Mouse (Mus musculus) heart, adult 2 months (tissue): Measurements from ENCODE around the gene Gm6993. TPM values are rescaled to one million over a fixed set of nuclear protein-coding genes. Genes with fewer than 3 reads are reported as not detected.

ENCODE experiments used
- DNase-seq, 2 experiments: peaks; one replicate each; pipeline ENCODE4 v3.0.0; 2021
- H3K27ac ChIP-seq: fragments of 200-600 bp; 2 replicates; pipeline ENCODE4 v1.8.1; 2022
- H3K27me3 ChIP-seq: fragments of 200-500 bp; 2 replicates; pipeline ENCODE4 v1.6.1; 2012; ENCODE audit warnings: mild to moderate bottlenecking, low read length, inconsistent platforms, mixed read lengths; ENCODE audit not compliant: control insufficient read depth, insufficient read depth
- H3K36me3 ChIP-seq: fragments of 200-500 bp; 2 replicates; pipeline ENCODE4 v1.6.1; 2012; ENCODE audit warnings: low read length, inconsistent platforms; ENCODE audit not compliant: control insufficient read depth, insufficient read depth
- H3K4me1 ChIP-seq: fragments of 200-500 bp; 2 replicates; pipeline ENCODE4 v1.6.1; 2011; ENCODE audit warnings: low read length; ENCODE audit not compliant: control insufficient read depth, insufficient read depth
- H3K4me3 ChIP-seq: fragments of 200-600 bp; 2 replicates; pipeline ENCODE4 v1.8.1; 2022
- H3K79me2 ChIP-seq: fragments of 200-500 bp; replicated peaks from 2 replicates; pipeline ENCODE4 v1.6.1; 2012; ENCODE audit warnings: mild to moderate bottlenecking, inconsistent platforms, low read length, moderate library complexity, mixed read lengths; ENCODE audit not compliant: control insufficient read depth, insufficient read depth
- H3K9ac ChIP-seq: fragments of 200-500 bp; 2 replicates; pipeline ENCODE4 v1.6.1; 2012; ENCODE audit warnings: low read depth, mild to moderate bottlenecking, control low read depth, inconsistent platforms, low read length, mixed read lengths
- CTCF ChIP-seq: fragments of 200-600 bp; IDR thresholded peaks from 2 replicates; pipeline ENCODE4 v1.8.1; 2022; ENCODE audit warnings: antibody characterized with exemption, mild to moderate bottlenecking, moderate library complexity
- EP300 ChIP-seq: fragments of 200-500 bp; IDR thresholded peaks from 2 replicates; pipeline ENCODE4 v1.6.1; 2011; ENCODE audit warnings: low read depth, low read length, control low read depth; ENCODE audit not compliant: insufficient read depth
- POLR2A ChIP-seq: fragments of 200-500 bp; IDR thresholded peaks from 2 replicates; pipeline ENCODE4 v1.6.1; 2011; ENCODE audit warnings: mild to moderate bottlenecking, low read depth, low read length, control low read depth; ENCODE audit not compliant: insufficient read depth
- WGBS: fragments of 180-500 bp; shearing (Covaris S2); methylation state at CpG from one replicate; pipeline ENCODE4 v1.1.7; 2018; 5-methylcytosine and 5-hydroxymethylcytosine counted together
- intact Hi-C: fragments of 180-260 bp; cut with DNase I; formaldehyde crosslinking; loops from one replicate; pipeline ENCODE4 v1.15.1; 2025
- polyA plus RNA-seq: library from polyadenylated mRNA; depleted of rRNA; stranded (reverse); fragments of >200 nt; gene quantifications from 2 replicates; pipeline ENCODE4 v1.2.3, GENCODE M21; 2012
- total RNA-seq, 2 experiments: library from RNA; stranded (reverse); gene quantifications; 2 replicates each; pipeline ENCODE4 v1.2.3; 2021

Gene Gm6993
- total and polyA plus RNA-seq, 3 experiments, result not detected

- intact Hi-C loops, result loop anchor here (5.0 kb wide), 2 partner anchors 33 to 142 kb away; no protein-coding TSS in a partner anchor
- H3K36me3 ChIP-seq, result peaks cover 30% of the 10 kb centered on the region
These were observed 28.5 kb downstream of the Gm6993 start for GRCm38 (mm10) chr12:31269020-31269597.

DNA sequence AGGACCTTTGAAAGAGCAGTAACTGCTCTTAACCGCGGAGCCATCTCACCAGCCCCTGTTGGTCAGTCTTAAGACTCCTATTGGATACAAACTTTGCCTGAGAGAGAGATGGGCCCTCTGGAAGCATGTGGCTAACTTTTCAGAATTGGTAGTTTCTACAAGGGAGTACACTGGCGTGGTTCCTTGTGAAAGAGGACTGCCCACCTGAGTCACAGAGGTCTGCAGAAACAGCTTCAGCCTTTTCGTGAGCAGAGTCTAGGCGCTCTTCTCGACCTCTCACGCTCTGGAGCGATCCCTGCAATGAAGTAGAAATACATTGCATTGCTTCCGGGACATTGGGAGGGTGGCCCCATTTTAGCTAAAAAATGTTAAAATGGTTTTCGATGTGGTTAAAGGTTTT is 29.8 kb downstream of the Gm6993 start:
- Histone ChIP-seq H3K9ac (no peak overlapping the region), H3K4me1 (peaks cover 16% of the 10 kb centered on the region), H3K79me2 (no peaks in the 10 kb centered on the region; the same call in 1 of the 2 replicates), H3K36me3 (peaks cover 33% of the 10 kb centered on the region), H3K27ac (no peak overlapping the region; the same call in 1 of the 2 replicates), H3K4me3 (no peak overlapping the region), H3K27me3 (no peaks in the 10 kb centered on the region)
- DNase-seq, result no peak
- TF ChIP-seq POLR2A, result no peak
- TF ChIP-seq EP300, result no peak
- no peak for TF ChIP-seq CTCF
- intact Hi-C loops, result no loop called here
- 81% methylated on average over 10 of the region's 10 CpGs for WGBS

More at GRCm38 (mm10) chr12:31269020-31269597, 28.5 kb downstream of the Gm6993 start:
- Histone ChIP-seq H3K4me1 (peaks cover 10% of the 10 kb centered on the region), H3K27ac (no peak overlapping the region), H3K4me3 (no peak overlapping the region), H3K27me3 (no peaks in the 10 kb centered on the region), H3K79me2 (no peaks in the 10 kb centered on the region), H3K9ac (no peak overlapping the region)
- no peak for DNase-seq
- 45% methylated on average over 12 of the region's 12 CpGs for WGBS
- no peak for TF ChIP-seq CTCF
- no peak for TF ChIP-seq EP300
- no peak for TF ChIP-seq POLR2A

DNA sequence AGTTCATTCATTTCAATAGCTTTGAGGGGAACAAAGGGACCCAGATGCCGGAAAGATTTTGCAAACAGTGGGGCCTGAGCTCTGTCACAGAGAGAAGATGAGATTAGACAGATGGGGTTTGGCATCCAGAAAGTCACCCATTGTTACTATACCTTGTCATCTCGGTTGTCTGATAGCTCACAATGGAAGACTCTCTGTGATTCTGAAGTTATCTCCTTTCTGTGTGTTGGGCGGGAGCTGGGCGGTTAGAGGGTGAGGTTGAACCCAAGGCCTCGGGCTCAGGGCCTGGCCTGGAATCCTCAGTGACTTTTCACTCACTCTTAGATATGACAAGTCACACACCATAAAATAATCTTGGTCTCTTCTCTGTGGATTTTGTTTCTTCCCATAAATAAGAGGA is 30.2 kb downstream of the Gm6993 start:
- WGBS, result 63% methylated on average over 5 of the region's 5 CpGs
- DNase-seq, result no peak
- Histone ChIP-seq H3K79me2 (no peaks in the 10 kb centered on the region; the same call in 1 of the 2 replicates), H3K4me1 (peaks cover 18% of the 10 kb centered on the region), H3K36me3 (peaks cover 35% of the 10 kb centered on the region), H3K9ac (no peak overlapping the region), H3K4me3 (no peak overlapping the region), H3K27ac (peak overlapping the region; percentile 13), H3K27me3 (no peaks in the 10 kb centered on the region)
- intact Hi-C loops, result no loop called here
- no peak for TF ChIP-seq POLR2A
- TF ChIP-seq CTCF, result no peak
- TF ChIP-seq EP300, result no peak

- Histone ChIP-seq H3K79me2 (no peaks in the 10 kb centered on the region; the same call in 1 of the 2 replicates), H3K27me3 (no peaks in the 10 kb centered on the region), H3K4me3 (no peak overlapping the region), H3K4me1 (peaks cover 24% of the 10 kb centered on the region), H3K36me3 (peaks cover 38% of the 10 kb centered on the region), H3K27ac (peak overlapping the region; percentile 13), H3K9ac (no peak overlapping the region)
- intact Hi-C loops, result no loop called here
- DNase-seq, result peak in 1 of 2 experiments; percentile 58
- TF ChIP-seq EP300, result no peak
- no peak for TF ChIP-seq CTCF
- TF ChIP-seq POLR2A, result no peak
- 19% methylated on average over 16 of the region's 16 CpGs for whole genome bisulfite sequencing
These were observed 30.9 kb downstream of the Gm6993 start for GRCm38 (mm10) chr12:31271361-31272011.

GRCm38 (mm10) chr12:31272012-31272735 is 31.6 kb downstream of the Gm6993 start:
- Histone ChIP-seq H3K4me3 (no peak overlapping the region), H3K36me3 (peaks cover 35% of the 10 kb centered on the region), H3K79me2 (no peaks in the 10 kb centered on the region; the same call in 1 of the 2 replicates), H3K9ac (no peak overlapping the region), H3K4me1 (peaks cover 24% of the 10 kb centered on the region), H3K27me3 (no peaks in the 10 kb centered on the region), H3K27ac (no peak overlapping the region)
- no peak for TF ChIP-seq EP300
- no peak for TF ChIP-seq CTCF
- no peak for TF ChIP-seq POLR2A
- intact Hi-C loops, result no loop called here
- DNase-seq, result no peak
- WGBS, result 62% methylated on average over 8 of the region's 8 CpGs

GRCm38 (mm10) chr12:31272846-31273245 is 32.3 kb downstream of the Gm6993 start:
- Histone ChIP-seq H3K9ac (no peak overlapping the region), H3K4me1 (peaks cover 24% of the 10 kb centered on the region), H3K79me2 (no peaks in the 10 kb centered on the region; the same call in 1 of the 2 replicates), H3K27ac (no peak overlapping the region), H3K27me3 (no peaks in the 10 kb centered on the region), H3K4me3 (no peak overlapping the region), H3K36me3 (peaks cover 30% of the 10 kb centered on the region)
- 90% methylated on average over 2 of the region's 2 CpGs for WGBS
- DNase-seq, result no peak
- TF ChIP-seq EP300 (no peak), POLR2A (no peak), CTCF (no peak)
- intact Hi-C loops, result no loop called here
